24 mouse cellular contexts compared by ENCODE assay signal in the genomic region with DNA sequence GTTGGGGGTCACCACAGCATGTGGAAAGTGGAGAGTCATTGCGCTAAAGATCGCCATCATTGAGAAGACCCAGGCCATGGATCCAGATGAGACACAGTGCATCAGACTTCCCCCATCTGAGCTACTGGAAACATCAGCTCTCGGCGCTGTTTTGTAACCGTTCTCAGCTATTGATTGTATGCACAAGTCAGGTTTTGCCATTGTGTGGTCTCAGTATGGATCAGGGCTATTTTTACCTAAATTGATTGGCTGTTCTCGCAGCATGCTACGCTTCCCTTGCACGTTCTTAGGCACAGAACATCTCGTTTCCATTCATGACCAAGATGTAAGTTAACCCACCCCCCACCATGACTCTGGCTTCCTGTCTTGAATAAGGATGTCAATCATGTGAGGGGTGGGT. TPM values are rescaled to one million over a fixed set of nuclear protein-coding genes. Genes with fewer than 3 reads are reported as not detected.
DNase-seq lines count a peak whose midpoint lies in the region; ATAC-seq and TF ChIP-seq lines count a peak whose summit lies in the region.
"Had no signal": no experiment of that assay in that cellular context is flagged by ENCODE, and none has a peak within 500 bp of the region (broad histone marks: within the 10 kb centered on the region; RNA-seq: fewer than 3 reads in every experiment).

No protein-coding gene starts in this region.

- peak overlapping the region; percentile 49 for H3K27ac ChIP-seq in liver, adult 2 months (replicated peaks; ENCODE audit: insufficient read depth, low read depth, low read length)
- peak overlapping the region; percentile 33; the same call in 1 of the 2 replicates for H3K27ac ChIP-seq in liver, embryonic 16.5 days (ENCODE audit: low read length)
- H3K27ac ChIP-seq in liver, embryonic 12.5 days = no peak overlapping the region
- H3K27ac ChIP-seq: embryonic facial prominence, embryonic 10.5 days; embryonic facial prominence, embryonic 12.5 days; forebrain, embryonic 13.5 days had no signal

- ATAC-seq in liver, embryonic 16.5 days (ENCODE audit: low read depth) = peak; percentile 58
- ATAC-seq in liver, embryonic 12.5 days = no peak
- ATAC-seq: activated CD4-positive, CD25-positive, alpha-beta regulatory T cell, adult 4 months; CD4-positive, CD25-positive, alpha-beta regulatory T cell, adult 4 months; forebrain, embryonic 13.5 days; Patski had no signal

- no peaks in the 10 kb centered on the region for H3K9me3 ChIP-seq in liver, embryonic 16.5 days (replicated peaks; ENCODE audit: control insufficient read depth, low read length)
- no peaks in the 10 kb centered on the region for H3K9me3 ChIP-seq in liver, embryonic 12.5 days (replicated peaks)
- H3K9me3 ChIP-seq: embryonic facial prominence, embryonic 10.5 days; embryonic facial prominence, embryonic 12.5 days; forebrain, embryonic 13.5 days; G1E had no signal

- no peak overlapping the region for H3K9ac ChIP-seq in liver, adult 2 months (ENCODE audit: low read depth, low read length)
- no peak overlapping the region for H3K9ac ChIP-seq in liver, embryonic 16.5 days (ENCODE audit: low read depth, low read length)
- no peak overlapping the region for H3K9ac ChIP-seq in liver, embryonic 12.5 days
- H3K9ac ChIP-seq: embryonic facial prominence, embryonic 12.5 days; forebrain, embryonic 13.5 days had no signal

- no peak for TF ChIP-seq POLR2A in liver, adult 2 months (IDR thresholded peaks at IDR 0.05; ENCODE audit: extremely low read depth, insufficient read depth, low read length)

- H3K4me2 ChIP-seq in liver, embryonic 16.5 days (ENCODE audit: low read depth, low read length) = no peak overlapping the region
- H3K4me2 ChIP-seq in liver, embryonic 12.5 days = no peak overlapping the region
- H3K4me2 ChIP-seq: embryonic facial prominence, embryonic 12.5 days; forebrain, embryonic 13.5 days had no signal

- H3K36me3 ChIP-seq in liver, adult 2 months (ENCODE audit: control insufficient read depth, insufficient read depth, low read length) = peaks cover 15% of the 10 kb centered on the region
- no peaks in the 10 kb centered on the region; the same call in 1 of the 2 replicates for H3K36me3 ChIP-seq in liver, embryonic 16.5 days (ENCODE audit: control insufficient read depth, insufficient read depth)
- peaks cover 8% of the 10 kb centered on the region for H3K36me3 ChIP-seq in liver, embryonic 12.5 days

- peaks cover 41% of the 10 kb centered on the region for H3K4me1 ChIP-seq in liver, adult 2 months (ENCODE audit: control insufficient read depth, insufficient read depth, low read length)
- peaks cover 15% of the 10 kb centered on the region for H3K4me1 ChIP-seq in liver, embryonic 16.5 days (ENCODE audit: control insufficient read depth, low read depth, low read length)
- peaks cover 35% of the 10 kb centered on the region for H3K4me1 ChIP-seq in liver, embryonic 12.5 days
- H3K4me1 ChIP-seq: embryonic facial prominence, embryonic 10.5 days; embryonic facial prominence, embryonic 12.5 days had no signal

- H3K4me3 ChIP-seq in liver, adult 2 months (ENCODE audit: insufficient read depth, low read depth, low read length) = no peak overlapping the region
- H3K4me3 ChIP-seq in liver, embryonic 16.5 days (ENCODE audit: low read depth, low read length) = no peak overlapping the region
- no peak overlapping the region for H3K4me3 ChIP-seq in liver, embryonic 12.5 days
- H3K4me3 ChIP-seq: embryonic facial prominence, embryonic 10.5 days; embryonic facial prominence, embryonic 12.5 days; forebrain, embryonic 13.5 days had no signal

- H3K27me3 ChIP-seq in liver, adult 2 months (ENCODE audit: control insufficient read depth, insufficient read depth, low read length) = no peaks in the 10 kb centered on the region
- no peaks in the 10 kb centered on the region for H3K27me3 ChIP-seq in liver, embryonic 16.5 days (ENCODE audit: control insufficient read depth, insufficient read depth, low read depth, low read length)
- H3K27me3 ChIP-seq in liver, embryonic 12.5 days (replicated peaks) = no peaks in the 10 kb centered on the region
- H3K27me3 ChIP-seq: CH12.LX; embryonic facial prominence, embryonic 12.5 days; forebrain, embryonic 13.5 days; Patski had no signal

- no peak for TF ChIP-seq CTCF in liver, adult 2 months (IDR thresholded peaks at IDR 0.05; ENCODE audit: low read depth, low read length)

- H3K79me2 ChIP-seq in liver, adult 2 months (ENCODE audit: control insufficient read depth, insufficient read depth, low read length) = peaks cover 6% of the 10 kb centered on the region; the same call in 1 of the 2 replicates

- 38% methylated on average over 9 of the region's 9 CpGs for WGBS in liver, adult 2 months
- 65% methylated on average over 9 of the region's 9 CpGs for WGBS in liver, embryonic 16.5 days (ENCODE audit: insufficient replicate concordance)
- WGBS in liver, embryonic 12.5 days (ENCODE audit: insufficient replicate concordance) = 74% methylated on average over 9 of the region's 9 CpGs

- no peak for DNase-seq in liver, adult 2 months (ENCODE audit: extremely low read depth, low read depth, low spot score)
- DNase-seq in liver = no peak
- peak; percentile 15 for DNase-seq in thymus, postnatal 14 days
- DNase-seq in thymus, postnatal 10 days (ENCODE audit: low spot score in 2 of 2) = no peak
- no peak for DNase-seq in left cerebral cortex, adult 8-10 months (ENCODE audit: low spot score in 2 of 2)
- DNase-seq: adrenal gland, adult 8-10 months; adrenal gland, postnatal 14 days; adrenal gland, postnatal 36 days; B cell, adult 2 months; cerebellum, adult 11-12 months; cerebellum, adult 2 months; cerebellum, adult 9-10 months; cerebellum, postnatal 10 days; cerebellum, postnatal 25 days had no signal

RNA-seq across cellular contexts. Expression of gene Elovl6, which starts 27.9 kb away (rescaled TPM):
- 30.5 and 44.3 TPM in 2 replicates for total RNA-seq in liver, adult 2 months (2014; rRNA removed)
- polyA plus RNA-seq in liver, adult 2 months (2012; rRNA removed) = 44.6 and 70.5 TPM in 2 replicates
- 11.0 and 15.0 TPM in 2 replicates for polyA plus RNA-seq in liver, embryonic 16.5 days (2015; fragmentation: Nextera tagmentation; extraction: Ambion mirVana)
- polyA plus RNA-seq in liver, embryonic 12.5 days (2016; fragmentation: Nextera tagmentation; extraction: Ambion mirVana) = 14.3 and 14.8 TPM in 2 replicates
- 10 to 100 TPM; 23.5 to 30.4 (median 25.6) TPM for total RNA-seq in left cerebral cortex, adult 8-10 months (2022)
